Mouse (Mus musculus) hindbrain, embryonic 10.5 days (tissue): ENCODE measurements around the gene Vamp8. TPM values are rescaled to one million over a fixed set of nuclear protein-coding genes. Genes with fewer than 3 reads are reported as not detected.
A peak's percentile ranks its signal among the peaks of the same experiment; 100 is the strongest.

Source experiments
- DNase-seq: peaks from one replicate; pipeline ENCODE4 v3.0.0-alpha.2; 2017; ENCODE audit warnings: low spot score
- H3K27ac ChIP-seq: fragments of 300-500 bp; sonication (generic); 2 replicates; pipeline ENCODE4 v1.5.1; 2016; ENCODE audit warnings: mild to moderate bottlenecking, moderate library complexity
- H3K27me3 ChIP-seq: fragments of 300-500 bp; sonication (generic); 2 replicates; pipeline ENCODE4 v1.6.1; 2016; ENCODE audit warnings: mild to moderate bottlenecking; ENCODE audit not compliant: poor library complexity, insufficient read depth, severe bottlenecking
- H3K36me3 ChIP-seq: fragments of 300-500 bp; sonication (generic); 2 replicates; pipeline ENCODE4 v1.6.1; 2016; ENCODE audit warnings: mild to moderate bottlenecking, moderate library complexity
- H3K4me1 ChIP-seq: fragments of 300-500 bp; sonication (generic); replicated peaks from 2 replicates; pipeline ENCODE4 v1.6.1; 2016; ENCODE audit warnings: mild to moderate bottlenecking
- H3K4me3 ChIP-seq: fragments of 300-500 bp; sonication (generic); 2 replicates; pipeline ENCODE4 v1.5.1; 2016; ENCODE audit warnings: mild to moderate bottlenecking, moderate library complexity
- H3K9me3 ChIP-seq: fragments of 300-500 bp; sonication (generic); 2 replicates; pipeline ENCODE4 v1.6.1; 2016; ENCODE audit warnings: mild to moderate bottlenecking, moderate library complexity
- WGBS: fragments of 180-500 bp; shearing (Covaris S2); methylation state at CpG from one replicate; pipeline ENCODE4 v1.1.7; 2016; 5-methylcytosine and 5-hydroxymethylcytosine counted together
- polyA plus RNA-seq: library from polyadenylated mRNA; unstranded; fragments of >200 nt; fragmentation: Nextera tagmentation; extraction: Ambion mirVana; gene quantifications from 2 replicates; pipeline ENCODE4 v1.2.1, GENCODE M21; 2016

Gene Vamp8
- polyA plus RNA-seq, 1 experiment from 2014 or later, result 43.5 TPM

DNA sequence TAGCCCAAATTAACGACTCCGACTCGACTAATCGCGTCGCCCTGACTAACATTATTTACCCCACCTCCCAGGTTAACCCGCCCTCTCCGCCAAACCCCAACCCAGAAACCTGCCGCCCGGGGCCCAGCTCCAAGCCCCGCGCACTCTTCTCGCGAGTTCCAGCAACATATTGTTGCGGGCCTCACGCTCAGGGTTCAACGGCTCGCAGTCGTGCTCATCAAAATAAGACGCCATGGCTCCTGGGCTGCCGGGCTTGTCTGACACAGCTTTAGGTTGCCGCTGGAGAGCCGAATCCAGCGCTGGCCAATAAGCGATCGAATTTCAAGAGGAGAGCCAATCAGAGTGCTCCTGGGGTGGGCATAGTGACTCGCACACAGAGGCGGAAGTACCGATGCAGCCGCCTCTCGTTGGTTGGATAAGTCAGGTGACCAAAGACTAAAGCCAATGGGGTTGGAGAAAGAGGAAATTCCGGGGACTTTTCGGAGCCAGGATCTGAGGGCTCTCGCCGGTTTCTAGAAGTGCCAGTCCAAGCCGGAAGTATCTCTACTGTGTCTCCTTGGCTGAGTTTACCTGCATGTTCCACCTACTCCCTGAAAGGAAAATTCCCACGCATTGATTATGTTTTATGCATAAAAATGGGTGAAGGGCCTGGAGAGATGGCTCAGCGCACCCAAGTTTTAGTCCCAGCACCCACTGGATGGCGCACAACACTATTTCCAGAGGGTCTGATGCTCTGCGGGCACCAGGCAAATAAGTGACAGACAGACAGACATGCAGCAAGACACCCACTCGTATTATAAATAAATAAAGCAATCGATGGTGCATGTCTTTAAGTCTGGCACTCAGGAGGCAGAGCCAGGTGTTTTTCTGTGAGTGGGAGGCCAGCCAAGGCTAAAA lies 28.1 kb downstream of the Vamp8 start:
- WGBS, result under 1% methylated on average over 42 of the region's 42 CpGs
- H3K4me3 ChIP-seq, result peak overlapping the region; percentile 84
- peak overlapping the region; percentile 89 for H3K27ac ChIP-seq
- H3K9me3 ChIP-seq, result no peaks in the 10 kb centered on the region
- peaks cover 34% of the 10 kb centered on the region for H3K36me3 ChIP-seq
- H3K4me1 ChIP-seq, result peaks cover 24% of the 10 kb centered on the region
- no peaks in the 10 kb centered on the region for H3K27me3 ChIP-seq
- peak; percentile 94 for DNase-seq

DNA sequence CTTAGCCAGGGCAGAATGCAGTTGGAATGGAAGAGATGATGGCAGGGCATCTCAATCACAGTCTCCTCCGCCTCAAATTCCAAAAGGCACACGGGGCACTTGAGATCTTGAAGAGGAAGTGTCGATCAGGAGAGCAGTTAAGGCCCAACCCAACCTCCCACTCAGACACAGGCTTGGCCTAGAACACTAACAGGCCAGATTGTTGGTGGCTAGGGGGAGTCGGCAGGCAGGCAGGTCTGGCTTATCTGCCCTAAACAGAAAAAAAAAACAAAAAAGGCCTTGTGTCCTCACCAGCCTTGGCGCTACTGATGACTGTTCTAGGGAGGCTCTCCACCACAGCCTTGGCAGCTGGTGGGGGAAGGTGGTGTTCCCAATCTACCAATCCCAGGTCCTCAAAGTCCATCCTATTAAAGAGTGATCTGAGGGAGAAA lies 29.4 kb downstream of the Vamp8 start:
- H3K27me3 ChIP-seq, result peaks cover 6% of the 10 kb centered on the region
- H3K36me3 ChIP-seq, result peaks cover 42% of the 10 kb centered on the region
- H3K27ac ChIP-seq, result no peak overlapping the region
- no peak for DNase-seq
- peak overlapping the region; percentile 84 for H3K4me3 ChIP-seq
- no peaks in the 10 kb centered on the region for H3K9me3 ChIP-seq
- 82% methylated on average over 5 of the region's 5 CpGs for WGBS
- H3K4me1 ChIP-seq, result peaks cover 26% of the 10 kb centered on the region

DNA sequence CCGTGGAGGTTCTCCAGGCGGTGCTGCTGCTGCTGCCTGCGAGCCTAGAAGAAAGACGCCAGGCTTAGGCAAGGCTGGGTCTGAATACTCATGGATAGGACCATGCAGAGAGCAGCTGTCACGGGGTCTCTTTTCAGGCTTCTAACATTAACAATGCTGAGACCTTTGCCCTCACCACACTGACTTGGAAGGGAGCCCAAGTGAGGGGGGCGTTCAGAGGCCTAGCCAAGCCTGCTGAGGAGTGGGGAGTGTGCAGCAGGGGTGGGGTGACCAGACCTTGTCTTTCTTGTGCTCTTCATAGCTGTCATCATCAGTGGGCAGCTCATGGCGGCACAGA lies 29.9 kb downstream of the Vamp8 start:
- no peak for DNase-seq
- H3K4me3 ChIP-seq, result 0 out of 2 replicates have a peak overlapping the region, but pooled peaks have one; percentile 14
- WGBS, result 76% methylated on average over 7 of the region's 7 CpGs

DNA sequence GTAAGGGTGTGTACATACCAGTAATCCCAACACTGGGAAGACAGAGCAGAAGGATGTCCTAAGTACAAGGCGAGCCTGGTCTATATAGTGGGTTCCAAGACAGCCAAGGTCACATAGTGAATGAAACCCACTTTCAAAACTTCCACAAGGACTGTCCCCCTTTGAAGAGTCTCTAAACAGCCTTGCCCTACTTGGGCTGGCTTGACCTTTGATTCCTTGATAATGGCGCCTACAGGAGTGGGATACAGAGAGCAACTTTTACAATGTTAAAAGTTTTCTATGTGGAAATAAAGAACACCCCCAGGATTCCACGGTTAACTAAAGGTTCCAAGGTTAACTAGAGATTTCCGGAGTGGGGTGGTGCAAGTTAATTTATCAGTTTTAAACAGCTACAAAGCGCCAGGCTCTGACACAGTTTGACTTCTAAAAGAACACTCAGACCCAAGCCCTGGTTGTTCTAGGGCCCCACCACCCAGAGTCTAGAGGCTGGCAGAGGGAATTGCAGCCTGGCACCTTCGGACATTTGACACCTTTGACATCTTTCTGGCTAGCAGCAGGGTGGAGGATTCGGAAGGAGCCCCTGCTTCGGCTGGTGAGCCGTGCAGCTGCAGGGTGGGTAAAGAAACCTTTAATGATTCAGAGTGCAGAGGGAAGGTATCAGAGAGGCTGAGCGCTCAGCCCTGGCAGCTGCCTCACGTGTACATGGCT lies 30.5 kb downstream of the Vamp8 start:
- H3K27ac ChIP-seq, result no peak overlapping the region
- H3K4me1 ChIP-seq, result peaks cover 37% of the 10 kb centered on the region
- H3K36me3 ChIP-seq, result peaks cover 42% of the 10 kb centered on the region
- WGBS, result 83% methylated on average over 11 of the region's 11 CpGs
- H3K4me3 ChIP-seq, result 0 out of 2 replicates have a peak overlapping the region, but pooled peaks have one; percentile 14
- H3K9me3 ChIP-seq, result no peaks in the 10 kb centered on the region
- DNase-seq, result no peak
- H3K27me3 ChIP-seq, result peaks cover 8% of the 10 kb centered on the region

More for the DNA sequence above, 29.9 kb downstream of the Vamp8 start:
- Histone ChIP-seq H3K36me3 (peaks cover 42% of the 10 kb centered on the region), H3K4me1 (peaks cover 32% of the 10 kb centered on the region), H3K9me3 (no peaks in the 10 kb centered on the region), H3K27me3 (peaks cover 8% of the 10 kb centered on the region), H3K27ac (no peak overlapping the region)

DNA sequence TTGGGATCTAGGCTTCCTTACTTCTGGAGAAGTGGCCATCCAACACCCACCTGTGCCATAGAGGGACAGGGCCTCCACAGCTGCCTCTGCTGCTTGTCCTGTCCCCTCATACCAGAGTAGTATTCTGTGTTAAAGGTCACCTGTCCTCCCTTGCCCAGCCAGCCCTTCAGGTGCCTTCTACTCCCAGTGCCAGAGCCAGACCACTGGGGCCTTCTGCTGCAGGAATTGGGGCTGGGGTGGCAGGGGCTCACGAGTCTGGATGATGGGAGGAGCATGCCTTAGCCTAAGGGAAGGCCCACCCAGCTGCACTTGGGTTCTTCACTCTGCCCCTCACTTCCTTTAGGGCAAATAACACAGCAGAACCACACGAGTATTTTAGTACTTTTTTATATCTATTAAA lies 31.2 kb downstream of the Vamp8 start:
- H3K36me3 ChIP-seq, result peaks cover 42% of the 10 kb centered on the region
- DNase-seq, result no peak
- WGBS, result 86% methylated on average over 2 of the region's 2 CpGs
- H3K4me3 ChIP-seq, result no peak overlapping the region
- H3K4me1 ChIP-seq, result peaks cover 44% of the 10 kb centered on the region
- H3K9me3 ChIP-seq, result no peaks in the 10 kb centered on the region
- H3K27ac ChIP-seq, result no peak overlapping the region
- peaks cover 8% of the 10 kb centered on the region for H3K27me3 ChIP-seq

DNA sequence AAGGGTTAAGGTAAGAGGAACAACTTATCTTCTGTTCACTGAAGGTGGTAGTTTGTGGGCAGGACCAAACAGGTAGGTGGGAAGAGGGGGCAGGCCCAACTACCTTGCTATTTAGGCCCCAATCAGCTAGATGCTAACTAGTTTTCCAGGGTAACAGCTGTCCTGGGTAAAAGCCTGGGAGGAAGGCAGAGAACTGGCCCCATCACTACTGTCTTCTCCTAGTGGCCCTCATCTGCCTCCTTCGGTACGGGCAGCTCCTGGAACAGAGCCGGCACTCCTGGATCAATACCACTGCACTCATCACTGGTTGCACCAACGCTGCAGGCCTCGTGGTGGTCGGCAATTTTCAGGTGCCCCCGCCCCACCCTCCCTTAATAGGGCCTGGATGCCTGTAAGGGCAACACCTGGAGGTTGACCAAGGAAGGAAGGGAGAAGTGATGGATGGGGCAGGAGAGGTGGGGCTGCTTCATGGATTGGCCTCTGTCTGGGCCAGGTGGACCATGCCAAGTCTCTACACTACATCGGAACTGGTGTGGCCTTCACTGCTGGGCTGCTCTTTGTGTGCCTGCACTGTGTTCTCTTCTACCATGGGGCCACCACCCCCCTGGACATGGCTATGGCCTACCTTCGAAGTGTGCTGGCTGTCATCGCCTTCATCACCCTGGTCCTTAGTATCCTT lies 32.3 kb downstream of the Vamp8 start:
- 92% methylated on average over 10 of the region's 10 CpGs for WGBS
- no peaks in the 10 kb centered on the region for H3K9me3 ChIP-seq
- H3K36me3 ChIP-seq, result peaks cover 42% of the 10 kb centered on the region
- H3K27me3 ChIP-seq, result peaks cover 8% of the 10 kb centered on the region
- peaks cover 46% of the 10 kb centered on the region for H3K4me1 ChIP-seq
- no peak for DNase-seq
- H3K27ac ChIP-seq, result no peak overlapping the region
- H3K4me3 ChIP-seq, result no peak overlapping the region

DNA sequence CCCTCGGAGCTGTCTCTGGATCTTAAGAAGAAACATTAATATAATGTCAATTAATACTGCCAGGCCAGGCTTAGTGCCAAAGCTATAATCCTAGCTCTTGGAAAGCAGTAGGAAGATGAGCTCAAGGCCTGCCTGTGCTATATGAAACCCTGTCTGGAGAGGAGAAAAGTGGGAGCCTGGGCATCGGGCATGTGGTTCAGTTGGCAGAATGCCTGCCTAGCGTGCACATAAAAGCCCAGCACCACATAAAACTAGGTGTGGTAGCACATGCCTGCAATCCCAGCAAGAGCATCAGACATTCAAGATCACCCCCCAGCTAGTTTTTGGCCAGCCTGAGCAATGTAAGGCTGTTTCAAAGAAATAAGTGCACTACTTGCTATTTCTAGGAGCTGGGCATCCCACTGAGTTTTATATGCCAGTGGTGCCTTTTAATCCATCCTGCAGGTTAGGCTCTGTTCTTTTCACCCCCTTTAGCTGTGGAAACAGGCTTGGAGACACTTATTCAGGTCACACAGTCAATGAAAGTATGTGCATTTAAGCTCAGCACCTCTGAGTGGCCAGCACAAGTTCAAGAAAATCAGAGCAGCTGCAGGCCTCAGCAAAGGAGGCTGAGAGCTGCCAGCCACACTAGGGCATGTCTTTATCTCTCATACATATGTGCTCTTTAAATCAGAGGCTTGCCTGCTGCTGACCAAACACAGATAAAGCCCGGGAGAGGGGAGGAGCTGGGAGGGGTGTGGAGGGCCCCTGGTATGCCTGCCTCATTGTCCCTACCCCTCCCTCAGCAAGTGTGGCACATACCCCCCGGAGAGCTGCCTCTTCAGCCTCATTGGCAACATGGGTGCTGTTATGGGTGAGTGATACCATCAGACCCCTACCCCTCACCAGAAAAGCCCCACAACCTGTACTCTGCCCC lies 33.1 kb downstream of the Vamp8 start:
- H3K27ac ChIP-seq, result no peak overlapping the region
- H3K36me3 ChIP-seq, result peaks cover 42% of the 10 kb centered on the region
- WGBS, result 86% methylated on average over 5 of the region's 5 CpGs
- H3K4me3 ChIP-seq, result no peak overlapping the region
- peaks cover 41% of the 10 kb centered on the region for H3K4me1 ChIP-seq
- H3K27me3 ChIP-seq, result peaks cover 8% of the 10 kb centered on the region
- no peak for DNase-seq
- H3K9me3 ChIP-seq, result no peaks in the 10 kb centered on the region

DNA sequence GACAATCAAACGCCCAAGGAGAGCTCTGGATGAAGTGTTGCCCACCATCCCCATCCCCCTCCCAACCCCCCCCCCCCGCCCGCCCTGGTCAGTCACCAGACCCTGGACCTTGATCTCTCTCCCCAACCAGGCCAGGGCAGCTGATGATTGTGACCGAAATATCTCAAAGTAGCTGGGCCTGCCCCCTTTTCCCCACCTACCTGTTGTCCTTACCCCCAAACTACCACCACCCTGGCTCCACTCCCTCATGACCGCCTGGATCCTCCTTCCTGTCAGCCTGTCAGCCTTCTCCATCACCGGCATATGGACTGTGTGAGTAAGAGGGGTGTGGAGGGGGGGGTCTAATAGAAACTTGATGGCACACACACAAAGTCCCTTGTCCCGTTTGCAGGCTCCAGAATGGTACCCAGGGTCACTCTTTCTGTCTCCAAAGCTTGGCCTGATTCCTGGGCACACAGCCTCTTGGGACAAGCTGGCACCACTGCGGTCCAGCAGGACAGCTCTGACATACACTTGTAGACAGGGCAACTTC lies 34.4 kb downstream of the Vamp8 start:
- Histone ChIP-seq H3K27me3 (peaks cover 8% of the 10 kb centered on the region), H3K27ac (peak overlapping the region; percentile 83), H3K4me1 (peaks cover 33% of the 10 kb centered on the region), H3K9me3 (no peaks in the 10 kb centered on the region), H3K36me3 (peaks cover 47% of the 10 kb centered on the region), H3K4me3 (peak overlapping the region; percentile 70)
- WGBS, result 34% methylated on average over 8 of the region's 8 CpGs
- DNase-seq, result no peak

DNA sequence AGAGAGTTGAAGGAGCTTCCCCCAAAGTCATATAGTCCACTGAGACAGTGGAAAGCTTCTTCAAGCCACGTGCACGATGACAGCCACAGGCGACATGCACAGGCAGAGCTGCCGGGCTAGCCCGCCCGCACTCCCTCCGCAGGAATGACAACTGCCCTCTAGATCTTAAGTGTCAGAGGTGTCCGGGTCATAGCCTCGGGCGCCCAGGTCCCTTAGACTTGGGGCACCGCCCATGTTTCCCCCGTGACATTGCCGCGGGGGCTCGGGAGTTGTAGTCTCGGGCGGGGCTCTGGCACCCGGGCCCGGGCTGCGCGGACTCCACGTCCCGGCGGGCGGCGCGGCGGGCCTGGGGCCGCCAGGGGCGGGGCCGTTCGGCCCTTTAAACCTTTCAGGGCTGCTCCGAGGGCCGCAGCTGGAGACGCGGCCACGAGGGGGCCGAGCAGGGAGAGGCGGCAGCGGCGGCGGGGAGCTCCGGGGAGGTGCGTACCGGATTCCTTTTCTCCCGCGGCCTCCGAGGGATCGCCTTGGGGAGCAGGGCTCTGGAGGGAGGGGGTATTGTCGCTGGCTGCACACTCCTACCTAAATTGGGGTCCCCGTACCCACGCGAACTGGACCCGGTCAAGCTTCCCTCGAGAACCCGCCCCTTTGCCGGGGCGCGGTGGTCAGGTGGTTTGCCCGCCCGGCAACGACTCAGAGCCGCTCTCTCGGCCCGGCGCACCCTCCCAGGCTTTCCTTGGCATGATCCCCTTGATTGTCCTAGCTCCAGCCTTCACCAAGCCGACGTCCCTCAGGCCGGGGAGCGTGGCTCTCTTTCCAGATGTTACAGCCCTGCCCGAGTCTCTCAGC lies 35.2 kb downstream of the Vamp8 start, which contains the start of gene Tmem150a:
TSS of gene Tmem150a (plus strand) at position 382 of the 846 bp plus-strand sequence.
- Histone ChIP-seq H3K36me3 (peaks cover 49% of the 10 kb centered on the region), H3K27me3 (peaks cover 8% of the 10 kb centered on the region), H3K4me3 (peak within 1 kb of the TSS; percentile 70), H3K9me3 (no peaks in the 10 kb centered on the region), H3K27ac (peak within 1 kb of the TSS; percentile 83), H3K4me1 (peaks cover 25% of the 10 kb centered on the region)
- DNase-seq, result peak; percentile 79
- under 1% methylated on average over 71 of the region's 71 CpGs for WGBS

DNA sequence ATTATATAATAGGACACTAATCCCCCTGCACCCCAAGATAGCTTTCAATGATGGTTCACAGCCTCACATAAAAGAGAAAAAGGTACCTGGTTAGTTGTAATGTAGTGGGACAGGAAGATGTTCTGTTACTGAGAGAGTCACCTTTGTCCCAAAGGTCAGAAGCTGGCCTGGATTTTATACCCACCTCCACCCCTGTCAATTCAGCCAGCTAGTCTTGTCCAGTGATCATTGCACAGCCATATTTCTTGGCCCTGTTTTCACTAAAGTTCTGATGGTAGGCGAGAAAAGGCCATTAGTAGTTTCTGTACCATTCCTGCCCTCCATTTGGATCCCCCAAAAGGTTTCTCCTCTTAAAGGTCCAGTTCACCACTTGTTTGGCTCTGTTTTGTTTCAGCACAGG lies 36.5 kb downstream of the Vamp8 start:
- 59% methylated on average over 1 of the region's 1 CpGs for WGBS
- H3K9me3 ChIP-seq, result no peaks in the 10 kb centered on the region
- H3K27ac ChIP-seq, result no peak overlapping the region
- peaks cover 49% of the 10 kb centered on the region for H3K36me3 ChIP-seq
- H3K27me3 ChIP-seq, result peaks cover 8% of the 10 kb centered on the region
- no peak overlapping the region for H3K4me3 ChIP-seq
- no peak for DNase-seq
- peaks cover 23% of the 10 kb centered on the region for H3K4me1 ChIP-seq
